Mouse (Mus musculus) mouse trophoblast stem cell (cell line): ENCODE measurements around the gene Eps15l1.

ENCODE experiments used
- in situ Hi-C, 2 experiments: fragments of 300-500 bp; cut with MseI, MboI; formaldehyde crosslinking; loops; 2 replicates in 1 of 2; 3 replicates in 1 of 2; pipeline ENCODE4 v1.15.1; 2025

Eps15l1 gene

GRCm38 (mm10) chr8:72320803-72321583, 100.3 kb downstream of the Eps15l1 start:
- in situ Hi-C loops, result no loop called here

DNA sequence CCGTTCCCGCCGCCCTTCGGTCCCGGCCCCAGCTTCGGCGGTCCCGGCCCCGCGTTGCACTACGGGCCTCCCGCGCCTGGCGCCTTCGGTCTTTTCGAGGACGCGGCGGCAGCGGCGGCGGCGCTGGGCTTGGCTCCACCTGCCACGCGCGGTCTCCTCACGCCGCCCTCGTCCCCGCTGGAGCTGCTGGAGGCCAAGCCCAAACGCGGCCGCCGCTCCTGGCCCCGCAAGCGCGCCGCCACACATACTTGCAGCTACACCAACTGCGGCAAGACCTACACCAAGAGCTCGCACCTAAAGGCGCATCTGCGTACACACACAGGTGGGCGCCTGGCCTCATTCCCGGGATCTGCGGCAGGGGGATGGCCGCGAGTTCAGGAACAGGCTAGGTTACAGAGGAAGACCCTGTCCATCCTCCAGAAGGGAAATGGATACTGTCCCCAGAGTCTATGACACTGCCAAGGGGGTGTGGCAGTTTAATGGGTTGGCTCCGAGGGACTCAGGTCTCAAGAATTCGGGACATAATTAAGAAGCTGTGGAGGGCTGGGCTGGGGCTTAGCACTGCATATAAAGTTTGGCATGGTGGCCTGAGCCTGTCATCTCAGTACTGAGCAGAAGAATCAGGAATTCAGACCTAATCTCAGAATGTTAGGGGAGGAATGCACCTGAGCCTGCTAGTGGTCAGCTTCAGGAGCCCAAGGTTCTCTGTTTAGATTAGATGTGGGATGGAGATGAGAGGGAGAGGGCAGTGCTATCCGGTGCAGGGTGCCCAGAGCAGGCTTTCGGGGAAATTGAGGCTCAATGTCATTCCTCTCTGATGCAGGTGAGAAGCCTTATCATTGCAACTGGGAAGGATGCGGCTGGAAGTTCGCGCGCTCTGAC, 101.1 kb downstream of the Eps15l1 start:
- in situ Hi-C loops, result no loop called here

GRCm38 (mm10) chr8:72319397-72319796, 101.9 kb downstream of the Eps15l1 start:
- in situ Hi-C loops, result no loop called here

- in situ Hi-C loops, result no loop called here
Measured at GRCm38 (mm10) chr8:72318801-72319322, 102.4 kb downstream of the Eps15l1 start, which contains the start of gene Klf2. TSS of gene Klf2 (plus strand) at chr8:72319033.

- in situ Hi-C loops, result no loop called here
Measured at GRCm38 (mm10) chr8:72317741-72318301, 103.4 kb downstream of the Eps15l1 start.

- in situ Hi-C loops, result no loop called here
Measured at GRCm38 (mm10) chr8:72316053-72316695, 105.1 kb downstream of the Eps15l1 start.

GRCm38 (mm10) chr8:72312926-72313518, 108.2 kb downstream of the Eps15l1 start:
- in situ Hi-C loops, result no loop called here

- in situ Hi-C loops, result no loop called here
Measured at GRCm38 (mm10) chr8:72310849-72311506, 110.3 kb downstream of the Eps15l1 start.

- in situ Hi-C loops, result no loop called here
Measured at GRCm38 (mm10) chr8:72308276-72308675, 113.0 kb downstream of the Eps15l1 start.

DNA sequence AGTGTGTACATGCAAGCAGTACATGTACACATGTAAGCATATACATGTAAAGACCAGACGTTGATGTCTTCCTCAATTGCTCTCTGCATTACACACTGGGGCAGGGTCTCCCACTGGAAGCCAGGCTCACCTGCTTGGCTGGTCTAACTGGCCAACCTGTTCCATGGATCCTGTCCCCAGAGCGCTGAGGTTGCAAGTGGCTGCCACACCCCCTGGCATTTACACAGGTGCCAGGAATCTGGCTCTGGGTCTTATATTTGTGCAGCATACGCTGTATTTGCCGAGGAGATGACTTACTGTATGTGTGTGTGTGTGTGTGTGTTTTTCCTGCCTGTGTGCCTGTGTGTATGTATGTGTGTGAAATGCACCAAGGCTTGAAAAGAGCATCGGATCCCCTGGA, 114.3 kb downstream of the Eps15l1 start:
- in situ Hi-C loops, result no loop called here

DNA sequence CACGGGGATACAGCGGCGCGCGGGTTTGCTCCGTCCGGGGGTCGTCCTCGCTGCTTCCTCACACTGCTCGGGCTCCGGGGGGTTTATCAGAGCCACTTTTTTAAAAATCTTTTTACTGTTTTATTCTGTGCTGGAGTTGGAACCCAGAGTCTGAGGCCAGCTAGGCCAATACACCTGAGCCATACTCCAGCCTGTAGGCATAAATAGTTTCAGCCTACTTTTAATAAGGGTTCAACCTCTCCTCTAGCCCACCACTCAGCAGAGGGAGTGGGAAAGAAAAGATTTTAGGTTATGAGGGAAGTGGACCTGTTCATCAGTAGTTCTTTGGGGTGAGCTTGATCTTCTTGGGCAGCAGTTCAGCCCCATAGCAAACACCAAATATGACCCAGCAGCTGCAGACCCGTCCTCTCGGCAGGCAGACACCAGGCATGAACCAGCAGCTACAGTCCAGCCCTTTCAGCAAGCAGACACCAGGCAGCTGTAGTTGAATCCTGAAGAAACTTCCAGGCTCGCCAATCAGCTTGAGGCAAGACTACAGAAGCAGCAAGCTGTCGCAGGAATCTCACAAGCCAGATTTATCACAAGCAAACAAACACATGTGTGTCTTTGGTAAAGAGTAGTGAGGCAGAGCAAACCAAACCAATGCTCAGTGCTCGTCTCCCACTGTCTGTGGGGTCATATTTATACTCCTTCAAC, 115.9 kb downstream of the Eps15l1 start, which contains the start of gene Gm10282:
Gene Gm10282 (minus strand): TSS at position 51 of the 696 bp plus-strand sequence.
- in situ Hi-C loops, result no loop called here

DNA sequence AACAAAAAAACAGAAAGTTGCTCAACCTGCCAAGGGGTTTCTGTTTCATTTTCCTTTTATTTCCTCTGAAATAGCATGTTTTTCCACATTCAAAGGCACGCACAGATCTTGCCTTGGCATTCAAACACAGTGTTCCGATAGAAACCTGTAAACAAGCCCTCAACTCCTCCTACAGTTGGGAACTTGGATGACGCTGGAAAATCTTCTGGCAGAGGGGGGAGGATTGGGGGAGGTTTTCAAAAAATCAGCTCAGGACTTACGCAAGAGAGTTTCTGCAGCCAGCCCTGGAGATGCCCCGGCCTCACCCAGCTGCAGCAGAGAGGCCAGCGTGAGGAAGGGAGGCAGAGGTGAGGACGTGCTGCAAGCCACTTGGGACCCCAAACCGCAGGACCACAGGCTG, 117.6 kb downstream of the Eps15l1 start:
- in situ Hi-C loops, result no loop called here

- in situ Hi-C loops, result no loop called here
Measured at GRCm38 (mm10) chr8:72302986-72303612, 118.2 kb downstream of the Eps15l1 start.

DNA sequence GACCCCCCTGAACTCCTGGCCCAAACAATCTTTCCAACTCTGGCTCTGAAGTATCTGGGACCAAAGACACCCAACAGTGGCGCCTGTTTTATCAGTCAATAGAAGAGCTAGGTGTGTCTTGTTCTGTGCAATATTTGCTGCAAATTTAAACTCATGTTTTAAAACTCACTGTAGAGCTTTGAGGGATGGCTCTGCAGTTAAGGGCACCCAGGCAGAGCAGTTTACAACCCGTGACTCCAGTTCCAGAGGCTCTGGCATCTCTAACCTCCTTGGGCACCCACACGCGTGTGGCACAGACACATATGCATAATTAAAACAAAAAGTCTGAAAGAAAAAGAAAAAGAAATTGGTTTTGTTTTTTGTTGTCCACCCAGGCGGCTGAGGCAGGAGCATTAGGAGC, 119.8 kb downstream of the Eps15l1 start:
- in situ Hi-C loops, result no loop called here

- in situ Hi-C loops, result no loop called here
Measured at GRCm38 (mm10) chr8:72300654-72301400, 120.4 kb downstream of the Eps15l1 start.

- in situ Hi-C loops, result no loop called here
Measured at GRCm38 (mm10) chr8:72298928-72299327, 122.3 kb downstream of the Eps15l1 start.

DNA sequence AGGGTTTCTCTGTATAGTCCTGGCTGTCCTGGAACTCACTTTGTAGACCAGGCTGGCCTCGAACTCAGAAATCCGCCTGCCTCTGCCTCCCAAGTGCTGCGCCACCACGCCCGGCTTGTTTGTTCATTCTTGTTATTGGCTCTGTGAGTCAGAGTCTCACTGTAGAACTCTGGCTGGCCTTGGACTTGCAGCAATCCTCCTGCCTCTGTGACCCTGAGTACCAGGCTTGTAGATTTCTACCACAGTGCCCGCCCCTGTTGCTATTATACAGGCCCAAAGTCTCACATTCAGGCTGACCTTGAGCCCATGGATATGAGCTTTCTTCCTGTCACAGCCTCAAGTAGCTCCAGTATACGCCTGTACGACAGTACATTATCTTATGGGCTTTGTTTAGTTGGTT, 124.7 kb downstream of the Eps15l1 start:
- in situ Hi-C loops, result no loop called here

- in situ Hi-C loops, result no loop called here
Measured at GRCm38 (mm10) chr8:72295679-72296078, 125.6 kb downstream of the Eps15l1 start.

DNA sequence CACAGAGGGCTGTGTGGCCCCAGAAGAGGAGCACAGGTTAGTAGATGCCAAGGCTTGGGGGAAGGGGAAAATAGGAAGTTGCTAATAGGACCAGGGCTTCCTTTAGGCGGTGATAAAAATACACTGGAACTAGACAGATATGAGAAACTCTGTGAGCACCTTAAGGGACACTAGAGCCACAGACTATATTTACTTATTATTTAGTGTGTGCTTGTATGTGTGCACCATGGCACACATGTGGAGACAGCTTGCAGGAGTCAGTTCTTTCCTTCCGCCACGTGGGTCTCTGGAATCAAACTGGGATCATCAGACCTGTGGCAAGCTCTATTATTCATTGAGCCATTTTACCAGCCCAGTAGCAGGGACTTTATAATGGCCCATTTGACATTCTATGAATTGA, 126.1 kb downstream of the Eps15l1 start:
- in situ Hi-C loops, result no loop called here
